Mouse (Mus musculus) fat pad, adult 2 months (tissue): ENCODE measurements around the gene Igbp1b.

Source experiments
- DNase-seq: peaks from one replicate; pipeline ENCODE4 v3.0.0-alpha.2; 2011; ENCODE audit warnings: low read depth, low spot score; ENCODE audit errors: extremely low read depth

Igbp1b gene

DNA sequence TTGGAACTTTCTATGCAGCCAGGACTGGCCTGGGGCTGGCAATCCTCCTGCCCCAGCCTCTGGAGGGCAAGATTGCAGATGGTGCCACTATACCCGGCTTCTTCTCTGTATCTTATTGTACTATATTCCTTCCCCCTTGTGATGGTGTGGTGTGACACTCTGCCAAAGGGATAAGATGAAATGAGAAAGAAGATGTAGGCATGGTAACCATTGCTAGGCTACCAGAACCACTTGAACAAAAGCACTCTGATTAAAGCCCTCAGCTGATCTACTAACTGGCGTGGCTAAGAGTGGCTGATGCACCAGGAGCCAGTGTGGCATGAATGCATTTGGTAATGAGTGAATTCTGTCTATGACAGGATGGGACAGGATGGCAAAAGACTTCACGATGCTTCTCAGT is at the start of gene Igbp1b:
Gene Igbp1b, minus strand, starts transcription at position 29 of the 400 bp plus-strand sequence.
- DNase-seq = no peak

DNA sequence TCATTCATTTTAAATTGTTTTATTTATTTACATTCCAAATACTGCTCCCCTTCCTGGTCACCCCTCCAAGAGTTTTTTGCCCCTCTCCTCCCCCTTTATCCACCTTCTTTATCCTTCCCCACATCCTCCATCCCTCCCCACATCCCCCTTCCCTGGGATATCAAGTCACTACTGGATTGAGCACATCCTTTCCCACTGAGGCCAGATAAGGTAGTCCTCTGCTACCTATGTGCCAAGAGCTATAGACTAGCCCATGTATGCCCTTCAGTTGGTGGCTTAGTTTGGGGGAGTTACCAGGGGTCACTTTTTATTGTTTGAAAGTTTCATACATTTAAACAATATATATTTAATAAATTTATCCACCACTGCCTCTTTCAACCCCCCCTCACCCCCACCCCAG is 24.6 kb upstream of the Igbp1b start:
- no peak for DNase-seq

DNA sequence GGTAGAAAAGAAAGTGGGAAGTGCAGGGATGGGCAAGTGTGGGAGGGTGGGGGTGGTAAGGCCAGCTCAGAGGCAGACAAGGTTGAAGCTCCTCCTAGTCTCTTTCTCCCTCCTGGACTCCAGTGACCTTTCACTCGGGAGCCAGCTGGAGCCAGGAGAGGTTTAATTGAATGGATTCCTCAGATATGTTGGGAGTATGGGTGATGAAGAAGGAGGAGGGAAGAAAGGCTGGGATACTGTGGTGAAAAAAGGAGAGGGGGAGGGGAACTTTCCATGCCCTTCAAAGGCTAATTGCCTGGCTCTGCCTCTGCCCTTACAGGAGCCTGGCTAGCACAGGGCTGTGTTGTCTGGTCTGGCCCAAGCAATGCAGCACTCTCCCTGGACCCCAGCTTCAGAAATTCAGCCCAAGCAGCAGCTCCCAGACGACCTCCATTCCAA is 14.4 kb upstream of the Igbp1b start:
- DNase-seq = no peak

DNA sequence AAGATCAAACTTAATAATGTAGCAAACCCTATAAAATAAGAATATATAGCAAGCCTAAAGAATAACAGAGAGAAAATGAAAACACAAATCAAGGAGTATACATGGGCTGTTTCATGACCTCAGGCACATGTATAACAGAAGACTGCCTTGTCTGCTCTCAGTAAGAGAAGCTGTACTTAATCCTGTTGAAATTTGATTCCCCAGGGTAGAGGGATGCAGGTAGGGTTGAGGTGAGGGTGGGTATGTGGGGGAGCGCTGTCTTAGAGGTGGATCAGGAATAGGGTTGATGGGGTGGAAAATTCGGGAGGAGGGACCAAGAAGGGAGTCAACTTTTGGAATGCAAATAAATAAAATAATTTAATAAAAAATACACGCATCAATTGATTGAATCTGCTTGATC is 7.1 kb upstream of the Igbp1b start:
- DNase-seq = no peak

DNA sequence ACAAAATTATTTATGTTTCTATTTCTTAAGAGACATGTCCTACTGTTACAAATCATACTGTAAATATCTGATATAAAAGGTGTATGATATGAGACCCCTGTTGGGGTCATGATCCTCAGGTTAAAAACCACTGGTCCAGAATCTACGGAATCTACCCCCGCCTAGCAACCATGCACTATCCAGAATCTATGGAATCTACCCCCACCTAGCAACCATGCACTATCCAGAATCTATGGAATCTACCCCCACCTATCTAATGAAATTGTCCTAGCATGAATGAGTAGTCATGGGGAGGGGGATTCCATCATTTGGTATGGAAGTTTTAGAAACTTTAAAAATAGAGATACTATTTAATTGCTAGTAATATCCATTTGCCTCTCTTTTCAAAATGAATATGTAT is 12.7 kb downstream of the Igbp1b start:
- DNase-seq = no peak

DNA sequence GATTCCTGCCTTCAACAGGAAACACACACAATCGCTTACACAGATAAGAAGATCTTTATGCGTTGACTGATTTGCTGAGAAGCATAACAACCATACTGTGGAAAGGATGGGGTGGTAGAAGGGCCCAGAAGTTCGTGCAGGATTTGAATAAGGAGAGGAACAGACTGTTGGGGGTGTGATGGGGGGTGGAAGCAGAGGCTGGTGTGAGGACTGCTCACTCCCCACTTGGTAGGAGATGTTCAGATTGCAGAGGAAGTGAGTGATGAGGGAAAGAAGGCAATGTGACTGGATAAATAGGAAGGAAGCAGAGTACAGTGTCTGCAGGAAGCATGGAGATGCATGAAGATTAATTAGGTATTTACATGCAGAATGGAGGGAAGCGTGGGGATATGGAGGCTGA is 19.0 kb downstream of the Igbp1b start:
- no peak for DNase-seq

DNA sequence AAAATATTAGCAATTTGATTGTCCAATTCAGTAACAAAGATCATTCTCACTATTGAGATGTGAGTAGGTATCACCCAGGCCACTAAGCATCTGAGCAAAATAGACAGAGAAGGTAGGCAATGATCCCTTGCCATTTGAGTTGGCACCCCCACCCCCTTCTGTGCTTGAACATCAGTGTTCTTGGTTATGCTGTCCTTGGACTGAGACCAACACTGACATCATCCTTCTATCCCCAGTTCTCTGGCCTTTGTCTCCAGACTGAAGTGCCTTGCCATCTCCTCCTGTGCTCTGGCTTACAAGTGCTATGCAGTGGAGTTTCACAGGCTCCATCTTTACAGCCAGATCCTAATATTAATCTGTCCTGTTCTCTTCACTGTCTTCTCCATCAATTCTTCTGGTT is 37.6 kb downstream of the Igbp1b start:
- no peak for DNase-seq

DNA sequence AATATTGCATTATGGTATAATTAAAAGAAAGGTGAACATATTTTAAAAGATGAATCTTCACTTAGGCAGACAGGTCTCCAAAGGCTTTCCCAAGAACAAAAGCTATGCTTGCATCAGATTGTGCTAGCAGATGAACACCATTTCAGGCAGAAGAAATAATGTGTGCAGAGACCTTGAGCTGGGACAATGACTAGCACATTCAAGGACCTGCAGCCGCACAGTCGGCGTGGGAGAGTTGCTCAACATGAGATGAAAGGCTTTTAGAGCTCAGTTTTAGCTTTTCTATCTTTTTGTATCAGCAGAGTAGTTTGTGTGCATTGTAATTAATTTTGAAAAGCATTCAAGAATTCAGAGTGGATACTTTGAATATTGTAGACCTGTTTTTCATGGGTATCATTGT is 39.9 kb downstream of the Igbp1b start:
- DNase-seq = no peak
